Mouse (Mus musculus) thymus, postnatal 36 days (tissue): Measurements from ENCODE around the gene Klk1b11.
"Not testable (repeated sequence)": the region's sequence is repeated elsewhere in the genome, so short reads cannot be mapped to it uniquely, and the experiment has no call there.

Source experiments
- DNase-seq, 2 experiments: peaks; one replicate each; pipeline ENCODE4 v3.0.0; 2022; ENCODE audit warnings: mixed read lengths in 2 of 2

Gene Klk1b11

GRCm38 (mm10) chr7:43995577-43995976 lies at the start of gene Klk1b11:
Gene Klk1b11 (plus strand): TSS chr7:43995877.
- not testable (repeated sequence) for DNase-seq

DNA sequence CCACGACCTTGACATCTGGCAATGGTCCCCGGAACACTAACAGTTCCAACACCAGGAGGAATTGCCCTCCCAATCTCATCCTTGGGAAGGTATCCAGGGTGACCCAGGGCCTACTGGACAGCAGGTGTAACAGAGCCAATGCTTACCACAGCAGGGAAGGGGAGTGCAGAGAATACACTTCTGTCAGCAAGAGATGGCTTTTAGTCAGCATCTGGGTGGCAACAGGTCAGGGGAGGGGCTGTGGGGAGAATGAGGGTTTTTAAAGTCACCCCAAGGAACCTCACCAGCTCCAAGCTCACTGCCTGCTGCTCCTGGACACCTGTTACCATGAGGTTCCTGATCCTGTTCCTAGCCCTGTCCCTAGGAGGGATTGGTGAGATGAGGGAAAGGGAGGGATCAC lies 45.3 kb upstream of the Klk1b11 start, which contains the start of gene Klk1b8:
Gene Klk1b8, plus strand, starts transcription at position 301 of the 400 bp plus-strand sequence.
- DNase-seq = no peak

DNA sequence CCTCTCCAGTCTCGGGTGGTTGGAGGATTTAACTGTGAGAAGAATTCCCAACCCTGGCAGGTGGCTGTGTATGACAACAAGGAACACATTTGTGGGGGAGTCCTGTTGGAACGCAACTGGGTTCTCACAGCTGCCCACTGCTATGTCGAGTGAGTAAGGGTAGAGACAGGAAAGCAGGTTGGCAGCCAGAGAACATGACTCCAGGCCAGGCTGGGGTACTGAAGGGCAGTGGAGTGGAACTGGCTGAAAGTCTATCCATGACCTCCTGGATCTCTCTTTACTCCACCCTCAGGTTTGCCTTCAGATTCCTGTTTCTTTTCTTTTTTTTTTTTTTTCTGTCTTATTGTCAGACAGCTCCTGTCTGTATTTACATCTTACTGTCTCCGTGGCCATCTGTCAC lies 43.0 kb upstream of the Klk1b11 start:
- DNase-seq = no peak

DNA sequence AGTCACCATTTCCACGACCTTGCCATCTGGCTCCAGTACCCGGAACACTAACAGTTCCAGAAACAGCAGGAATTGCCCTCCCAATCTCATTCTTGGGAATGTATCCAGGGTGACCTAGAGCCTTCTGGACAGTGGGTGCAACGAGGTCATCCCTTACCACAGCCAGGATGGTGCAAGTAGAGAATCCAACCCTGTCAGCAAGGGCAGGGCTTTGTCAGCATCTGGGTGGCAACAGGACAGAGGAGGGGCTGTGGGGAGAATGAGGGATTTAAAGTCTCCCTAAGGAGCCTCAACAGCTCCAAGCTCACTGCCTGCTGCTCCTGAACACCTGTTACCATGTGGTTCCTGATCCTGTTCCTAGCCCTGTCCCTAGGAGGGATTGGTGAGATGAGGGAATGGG lies 29.2 kb upstream of the Klk1b11 start, which contains the start of gene Klk1b1:
Gene Klk1b1, plus strand, starts transcription at position 301 of the 400 bp plus-strand sequence.
- no peak for DNase-seq

DNA sequence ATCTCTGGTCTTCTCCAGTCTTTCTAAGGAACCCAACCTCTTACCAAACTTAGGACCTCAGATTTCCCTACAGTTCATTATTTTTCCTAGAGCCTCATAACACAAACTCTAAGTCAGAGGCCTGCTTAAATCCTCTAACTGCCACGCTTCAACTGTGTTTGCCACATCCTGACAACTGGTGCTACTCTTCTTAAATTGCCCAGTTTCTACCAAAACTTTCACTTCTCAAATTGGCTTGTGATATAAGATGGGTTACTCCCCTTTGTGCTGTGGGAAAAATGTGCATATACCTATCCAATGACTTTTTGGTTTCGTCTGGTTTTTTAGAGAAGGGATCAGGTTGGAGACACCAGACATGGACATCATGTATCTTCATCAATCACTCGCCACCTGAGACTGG lies 28.6 kb upstream of the Klk1b11 start:
- no peak for DNase-seq

- DNase-seq = no peak
These were observed 28.1 kb upstream of the Klk1b11 start for GRCm38 (mm10) chr7:43967612-43968011.

- DNase-seq = not testable (repeated sequence)
These were observed 19.9 kb upstream of the Klk1b11 start, which contains the start of gene Klk1b9 for GRCm38 (mm10) chr7:43975761-43976160. Gene Klk1b9 (plus strand): TSS chr7:43976061.

GRCm38 (mm10) chr7:43985657-43986056 lies 10.0 kb upstream of the Klk1b11 start:
- DNase-seq = no peak

DNA sequence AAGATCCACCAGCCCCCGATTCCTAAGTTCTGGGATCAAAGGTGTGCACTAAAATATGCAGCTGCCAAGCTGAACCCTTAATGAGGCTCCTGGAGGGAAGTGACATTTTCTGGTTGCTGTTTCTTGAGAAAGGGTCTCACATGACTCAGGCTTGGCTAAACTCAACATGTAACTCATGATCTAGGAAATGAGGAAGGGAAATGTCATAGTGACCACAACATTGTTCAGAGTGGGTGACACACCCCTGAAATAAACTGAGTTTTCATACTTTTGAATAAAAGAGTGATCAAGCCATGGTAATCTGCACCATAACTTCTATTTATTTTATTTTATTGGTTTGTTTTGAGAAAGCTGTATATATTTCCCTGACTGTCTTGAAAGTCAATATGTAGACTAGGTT lies 856 bp upstream of the Klk1b11 start:
- not testable (repeated sequence) for DNase-seq

DNA sequence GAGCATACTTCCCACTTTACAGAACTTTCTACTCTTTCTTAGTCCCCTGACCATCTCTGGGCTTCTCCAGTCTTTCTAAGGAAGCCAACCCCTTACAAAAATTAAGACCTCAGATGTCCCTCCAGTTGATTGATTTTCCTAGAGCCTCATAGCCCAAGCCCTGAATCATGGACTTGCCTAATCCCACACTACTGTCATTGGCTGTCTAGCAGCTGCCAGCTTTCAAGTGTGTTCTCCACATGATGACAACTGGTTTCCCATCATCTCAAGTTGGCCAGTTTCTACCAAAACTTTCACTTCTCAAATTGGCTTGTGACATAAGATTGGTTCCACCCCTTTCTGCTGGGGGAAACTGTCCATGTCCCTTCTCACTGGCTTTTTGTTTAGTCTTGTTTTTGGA lies 9.2 kb downstream of the Klk1b11 start:
- DNase-seq = no peak

DNA sequence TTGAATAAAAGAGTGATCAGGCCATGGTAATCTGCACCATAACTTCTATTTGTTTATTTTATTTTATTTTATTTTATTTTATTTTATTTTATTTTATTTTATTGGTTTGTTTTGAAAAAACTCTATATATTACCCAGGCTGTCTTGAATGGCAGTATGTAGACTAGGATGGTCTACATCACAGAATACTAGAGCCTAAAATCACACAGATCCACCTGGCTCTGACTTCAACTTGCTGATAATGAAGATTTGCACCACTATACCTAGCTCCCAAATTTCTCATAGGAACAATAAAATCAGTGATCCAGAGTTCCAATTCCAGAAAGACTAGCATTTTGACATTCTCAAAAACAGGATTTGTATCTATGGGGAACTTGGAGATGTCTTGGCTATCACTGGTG lies 16.2 kb downstream of the Klk1b11 start, which contains the start of gene Klk1b26:
Gene Klk1b26, plus strand, starts transcription at position 301 of the 400 bp plus-strand sequence.
- not testable (repeated sequence) for DNase-seq

DNA sequence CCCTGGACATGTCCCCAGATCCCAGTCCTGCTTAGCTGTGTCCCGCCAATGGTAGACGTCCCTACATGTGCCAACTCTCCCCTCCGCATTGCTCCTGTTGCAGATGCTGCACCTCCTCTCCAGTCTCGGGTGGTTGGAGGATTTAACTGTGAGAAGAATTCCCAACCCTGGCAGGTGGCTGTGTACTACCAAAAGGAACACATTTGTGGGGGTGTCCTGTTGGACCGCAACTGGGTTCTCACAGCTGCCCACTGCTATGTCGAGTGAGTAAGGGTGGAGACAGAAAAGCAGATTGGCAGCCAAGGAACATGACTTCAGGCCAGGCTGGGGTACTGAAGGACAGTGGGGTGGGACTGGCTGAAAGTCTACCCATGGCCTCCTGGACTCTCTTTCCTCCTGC lies 19.0 kb downstream of the Klk1b11 start:
- not testable (repeated sequence) for DNase-seq

DNA sequence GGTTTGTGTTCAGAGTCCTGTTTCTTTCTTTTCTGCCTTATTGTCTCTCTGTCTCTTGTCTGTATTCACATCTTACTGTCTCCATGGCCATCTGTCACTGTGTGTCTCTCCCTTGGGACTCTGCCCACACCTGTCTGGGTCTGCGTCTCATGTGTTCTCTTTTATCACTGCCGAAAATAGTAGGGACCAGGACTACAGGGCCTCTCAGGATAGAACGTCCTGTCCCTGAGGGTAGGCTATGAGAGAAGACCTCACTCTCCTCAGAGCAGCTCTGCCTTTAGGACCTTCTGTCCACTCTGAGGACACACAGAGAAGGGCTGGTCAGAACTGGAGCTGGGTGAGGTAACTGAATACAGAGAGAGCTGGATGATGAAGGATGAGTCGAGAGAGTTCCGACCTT lies 19.4 kb downstream of the Klk1b11 start:
- no peak for DNase-seq
